Mouse (Mus musculus): ENCODE measurements around the gene Adcyap1r1. TPM values are rescaled to one million over a fixed set of nuclear protein-coding genes. Genes with fewer than 3 reads are reported as not detected.

Gene Adcyap1r1
- total RNA-seq, 1 experiment = 2.0 TPM

DNA sequence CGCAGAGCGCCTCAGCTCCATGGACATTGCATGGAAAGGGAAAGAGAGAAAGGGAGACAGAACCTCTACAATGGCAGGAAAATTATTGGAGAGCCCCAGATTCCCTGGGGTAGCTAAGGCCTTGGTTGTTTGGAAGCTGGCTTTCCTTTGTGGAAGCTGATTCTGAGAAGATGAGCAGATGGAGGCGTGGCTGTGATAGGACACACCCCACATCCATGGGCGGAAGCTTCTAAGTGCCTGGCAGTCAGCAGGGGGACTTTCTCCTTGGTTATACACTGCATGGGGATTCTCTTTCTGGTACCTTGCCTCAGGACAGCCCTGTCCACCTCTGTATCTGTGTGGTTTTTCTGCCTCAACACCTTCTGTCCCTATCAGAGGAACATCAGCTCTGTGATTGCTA, 33.4 kb downstream of the Adcyap1r1 start:
- no peak overlapping the region for H3K9ac ChIP-seq (ENCODE audit: insufficient read depth, low read depth, low read length, poor library complexity, severe bottlenecking)
- H3K36me3 ChIP-seq (ENCODE audit: control insufficient read depth, insufficient read depth, low read length, poor library complexity, severe bottlenecking) = no peaks in the 10 kb centered on the region
- TF ChIP-seq MAFK (IDR thresholded peaks at IDR 0.05; ENCODE audit: insufficient read depth, low read depth, low read length) = no peak
- no peak for TF ChIP-seq ZNF384 (IDR thresholded peaks at IDR 0.05; ENCODE audit: low read depth, low read length)
- TF ChIP-seq ZC3H11A (IDR thresholded peaks at IDR 0.05; ENCODE audit: borderline replicate concordance, low read depth, low read length) = no peak
- no peak for TF ChIP-seq HCFC1 (IDR thresholded peaks at IDR 0.05; ENCODE audit: borderline replicate concordance, insufficient read depth, low read length)
- TF ChIP-seq CHD2 (IDR thresholded peaks at IDR 0.05; ENCODE audit: low read depth, low read length) = no peak
- H3K27ac ChIP-seq (ENCODE audit: insufficient read depth, low read depth, low read length, poor library complexity, severe bottlenecking) = no peak overlapping the region
- H3K4me1 ChIP-seq (ENCODE audit: control insufficient read depth in 2 of 2, insufficient read depth in 2 of 2, low read length in 2 of 2, poor library complexity in 1 of 2) = peaks cover 0 to 9% of the 10 kb centered on the region in 2 experiments; a peak in 2 of 4 replicates
- in situ Hi-C loops (cut with MboI; ENCODE audit: low sequenced_read_pairs in 2 of 2, unreplicated experiment in 2 of 2) = no loop called here
- DNase-seq (ENCODE audit: low read depth, low spot score) = peak; percentile 17
- H3K9me3 ChIP-seq (ENCODE audit: control insufficient read depth, insufficient read depth, low read depth, low read length) = no peaks in the 10 kb centered on the region
- no peak overlapping the region for H3K4me3 ChIP-seq (ENCODE audit: insufficient read depth in 1 of 2, low read depth in 1 of 2, low read length in 2 of 2, poor library complexity in 1 of 2, severe bottlenecking in 1 of 2)

DNA sequence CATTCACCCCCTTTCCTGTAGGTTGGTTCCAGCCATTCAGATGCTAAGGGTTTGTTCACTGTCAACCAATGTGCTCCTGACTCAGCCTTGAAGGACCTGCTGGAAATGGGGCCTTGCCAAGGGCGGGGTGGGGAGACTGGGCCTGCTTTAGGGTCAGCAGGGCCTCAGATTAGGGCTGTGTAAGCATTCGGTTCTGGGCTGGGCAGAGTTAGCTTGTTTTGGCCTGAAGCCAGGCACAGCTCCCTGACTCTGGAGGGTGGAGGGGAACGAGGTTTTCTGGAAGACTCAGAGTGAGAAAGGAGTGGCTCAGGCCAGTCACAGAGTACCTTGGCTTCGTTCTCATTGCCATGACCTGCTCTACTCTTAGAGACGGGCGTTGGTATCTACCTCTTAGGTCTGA, 35.9 kb downstream of the Adcyap1r1 start:
- Histone ChIP-seq H3K4me3 (ENCODE audit: insufficient read depth in 1 of 2, low read depth in 1 of 2, low read length in 2 of 2, poor library complexity in 1 of 2, severe bottlenecking in 1 of 2) (no peak overlapping the region), H3K9me3 (ENCODE audit: control insufficient read depth, insufficient read depth, low read depth, low read length) (no peaks in the 10 kb centered on the region), H3K4me1 (ENCODE audit: control insufficient read depth in 2 of 2, insufficient read depth in 2 of 2, low read length in 2 of 2, poor library complexity in 1 of 2) (peaks cover 0 to 9% of the 10 kb centered on the region in 2 experiments; a peak in 2 of 4 replicates), H3K27ac (ENCODE audit: insufficient read depth, low read depth, low read length, poor library complexity, severe bottlenecking) (no peak overlapping the region), H3K36me3 (ENCODE audit: control insufficient read depth, insufficient read depth, low read length, poor library complexity, severe bottlenecking) (no peaks in the 10 kb centered on the region), H3K9ac (ENCODE audit: insufficient read depth, low read depth, low read length, poor library complexity, severe bottlenecking) (no peak overlapping the region)
- TF ChIP-seq ZNF384 (IDR thresholded peaks at IDR 0.05; ENCODE audit: low read depth, low read length) (no peak), MAFK (IDR thresholded peaks at IDR 0.05; ENCODE audit: insufficient read depth, low read depth, low read length) (no peak), ZC3H11A (IDR thresholded peaks at IDR 0.05; ENCODE audit: borderline replicate concordance, low read depth, low read length) (no peak), CHD2 (IDR thresholded peaks at IDR 0.05; ENCODE audit: low read depth, low read length) (no peak), HCFC1 (IDR thresholded peaks at IDR 0.05; ENCODE audit: borderline replicate concordance, insufficient read depth, low read length) (no peak)
- in situ Hi-C loops (cut with MboI; ENCODE audit: low sequenced_read_pairs in 2 of 2, unreplicated experiment in 2 of 2) = no loop called here
- no peak for DNase-seq (ENCODE audit: low read depth, low spot score)

DNA sequence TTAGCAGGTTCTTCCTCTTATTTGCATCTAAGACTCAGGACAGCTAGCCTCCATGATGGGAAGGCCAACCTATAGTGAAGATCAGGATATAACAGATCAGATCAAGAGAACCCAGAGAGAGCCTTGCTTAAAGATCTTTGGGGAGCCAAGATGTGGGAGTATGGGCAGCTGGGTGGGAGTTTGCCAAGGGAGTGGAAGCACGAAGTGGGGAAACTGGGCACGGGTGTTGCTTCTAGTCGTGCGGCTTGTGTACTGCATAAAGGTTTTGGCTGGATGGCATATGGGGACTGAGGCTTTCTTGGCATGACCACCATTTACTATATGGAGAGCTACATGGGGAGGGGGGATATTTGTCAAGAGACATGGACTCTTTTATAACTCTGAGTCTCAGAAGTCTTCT, 44.4 kb downstream of the Adcyap1r1 start:
- Histone ChIP-seq H3K4me1 (ENCODE audit: control insufficient read depth in 2 of 2, insufficient read depth in 2 of 2, low read length in 2 of 2, poor library complexity in 1 of 2) (no peaks in the 10 kb centered on the region), H3K9ac (ENCODE audit: insufficient read depth, low read depth, low read length, poor library complexity, severe bottlenecking) (no peak overlapping the region), H3K36me3 (ENCODE audit: control insufficient read depth, insufficient read depth, low read length, poor library complexity, severe bottlenecking) (no peaks in the 10 kb centered on the region), H3K9me3 (ENCODE audit: control insufficient read depth, insufficient read depth, low read depth, low read length) (no peaks in the 10 kb centered on the region), H3K4me3 (ENCODE audit: insufficient read depth in 1 of 2, low read depth in 1 of 2, low read length in 2 of 2, poor library complexity in 1 of 2, severe bottlenecking in 1 of 2) (no peak overlapping the region), H3K27ac (ENCODE audit: insufficient read depth, low read depth, low read length, poor library complexity, severe bottlenecking) (no peak overlapping the region)
- no peak for DNase-seq (ENCODE audit: low read depth, low spot score)
- TF ChIP-seq ZC3H11A (IDR thresholded peaks at IDR 0.05; ENCODE audit: borderline replicate concordance, low read depth, low read length) = no peak
- TF ChIP-seq CHD2 (IDR thresholded peaks at IDR 0.05; ENCODE audit: low read depth, low read length) = no peak
- TF ChIP-seq HCFC1 (IDR thresholded peaks at IDR 0.05; ENCODE audit: borderline replicate concordance, insufficient read depth, low read length) = no peak
- TF ChIP-seq ZNF384 (IDR thresholded peaks at IDR 0.05; ENCODE audit: low read depth, low read length) = no peak
- no peak for TF ChIP-seq MAFK (IDR thresholded peaks at IDR 0.05; ENCODE audit: insufficient read depth, low read depth, low read length)
- in situ Hi-C loops (cut with MboI; ENCODE audit: low sequenced_read_pairs in 2 of 2, unreplicated experiment in 2 of 2) = no loop called here

DNA sequence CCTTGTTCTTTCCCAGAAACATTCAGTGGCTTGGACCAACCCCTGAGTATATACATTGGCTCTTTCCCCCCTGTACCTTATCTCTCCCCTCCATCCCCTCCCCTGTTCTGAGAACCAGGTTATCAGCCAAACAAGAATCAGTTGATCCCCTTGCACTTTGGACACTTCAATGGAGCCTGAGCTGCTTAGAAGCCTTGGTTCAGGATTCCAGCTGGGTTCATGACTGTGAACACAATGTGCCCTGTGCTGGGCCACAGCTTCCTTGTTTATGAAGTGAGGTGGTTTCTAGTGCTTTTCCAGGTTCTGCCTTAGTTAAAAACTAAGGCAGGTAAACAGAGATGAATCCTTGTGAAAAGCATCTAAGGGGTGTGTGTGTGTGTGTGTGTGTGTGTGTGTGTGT, 47.0 kb downstream of the Adcyap1r1 start:
- Histone ChIP-seq H3K36me3 (ENCODE audit: control insufficient read depth, insufficient read depth, low read length, poor library complexity, severe bottlenecking) (no peaks in the 10 kb centered on the region), H3K27ac (ENCODE audit: insufficient read depth, low read depth, low read length, poor library complexity, severe bottlenecking) (no peak overlapping the region), H3K9ac (ENCODE audit: insufficient read depth, low read depth, low read length, poor library complexity, severe bottlenecking) (no peak overlapping the region), H3K4me1 (ENCODE audit: control insufficient read depth in 2 of 2, insufficient read depth in 2 of 2, low read length in 2 of 2, poor library complexity in 1 of 2) (no peaks in the 10 kb centered on the region), H3K4me3 (ENCODE audit: insufficient read depth in 1 of 2, low read depth in 1 of 2, low read length in 2 of 2, poor library complexity in 1 of 2, severe bottlenecking in 1 of 2) (no peak overlapping the region), H3K9me3 (ENCODE audit: control insufficient read depth, insufficient read depth, low read depth, low read length) (no peaks in the 10 kb centered on the region)
- TF ChIP-seq MAFK (IDR thresholded peaks at IDR 0.05; ENCODE audit: insufficient read depth, low read depth, low read length) = no peak
- TF ChIP-seq CHD2 (IDR thresholded peaks at IDR 0.05; ENCODE audit: low read depth, low read length) = no peak
- no peak for TF ChIP-seq ZC3H11A (IDR thresholded peaks at IDR 0.05; ENCODE audit: borderline replicate concordance, low read depth, low read length)
- TF ChIP-seq ZNF384 (IDR thresholded peaks at IDR 0.05; ENCODE audit: low read depth, low read length) = no peak
- TF ChIP-seq HCFC1 (IDR thresholded peaks at IDR 0.05; ENCODE audit: borderline replicate concordance, insufficient read depth, low read length) = no peak
- DNase-seq (ENCODE audit: low read depth, low spot score) = no peak
- in situ Hi-C loops (cut with MboI; ENCODE audit: low sequenced_read_pairs in 2 of 2, unreplicated experiment in 2 of 2) = no loop called here

DNA sequence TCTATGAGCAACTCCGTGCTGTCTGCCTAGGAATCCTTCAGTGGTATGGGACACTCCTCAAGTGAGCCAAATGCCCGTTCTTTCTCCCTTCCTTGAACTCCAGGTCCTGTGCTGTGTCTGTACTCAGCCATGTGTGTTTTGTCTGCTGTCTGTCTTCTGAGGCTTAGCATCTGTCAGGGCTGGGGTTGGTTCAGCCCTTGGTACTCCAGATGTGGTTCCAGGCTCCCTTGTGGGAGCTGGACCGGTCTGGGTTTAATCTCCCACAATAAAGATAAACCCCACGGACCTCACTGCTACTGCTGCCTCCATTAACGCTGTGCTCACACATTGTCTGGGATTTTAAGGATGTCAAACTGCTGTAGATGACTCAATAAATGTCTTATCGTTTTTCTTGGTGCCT, 49.3 kb downstream of the Adcyap1r1 start:
- no peaks in the 10 kb centered on the region for H3K4me1 ChIP-seq (ENCODE audit: control insufficient read depth in 2 of 2, insufficient read depth in 2 of 2, low read length in 2 of 2, poor library complexity in 1 of 2)
- H3K4me3 ChIP-seq (ENCODE audit: insufficient read depth in 1 of 2, low read depth in 1 of 2, low read length in 2 of 2, poor library complexity in 1 of 2, severe bottlenecking in 1 of 2) = no peak overlapping the region
- in situ Hi-C loops (cut with MboI; ENCODE audit: low sequenced_read_pairs in 2 of 2, unreplicated experiment in 2 of 2) = loop anchor here in 1 of 2 experiments (25.0 kb wide), 1 partner anchor 264 kb away; no protein-coding TSS in a partner anchor
- TF ChIP-seq ZNF384 (IDR thresholded peaks at IDR 0.05; ENCODE audit: low read depth, low read length) = no peak
- H3K36me3 ChIP-seq (ENCODE audit: control insufficient read depth, insufficient read depth, low read length, poor library complexity, severe bottlenecking) = no peaks in the 10 kb centered on the region
- no peak overlapping the region for H3K27ac ChIP-seq (ENCODE audit: insufficient read depth, low read depth, low read length, poor library complexity, severe bottlenecking)
- H3K9me3 ChIP-seq (ENCODE audit: control insufficient read depth, insufficient read depth, low read depth, low read length) = no peaks in the 10 kb centered on the region
- H3K9ac ChIP-seq (ENCODE audit: insufficient read depth, low read depth, low read length, poor library complexity, severe bottlenecking) = no peak overlapping the region
- DNase-seq (ENCODE audit: low read depth, low spot score) = no peak

Data from ES-E14 (cell line).